Mouse (Mus musculus) myocyte (in vitro differentiated cells): ENCODE results near the gene Sema3a.

Experiments
- CEBPB ChIP-seq: IDR thresholded peaks from 2 replicates; pipeline ENCODE4 v1.6.1; 2011; ENCODE audit warnings: mild to moderate bottlenecking, moderate library complexity; ENCODE audit not compliant: poor library complexity, insufficient read depth, severe bottlenecking
- MAX ChIP-seq: IDR thresholded peaks from one replicate; pipeline ENCODE4 v1.6.1; 2011; ENCODE audit warnings: low read depth, mild to moderate bottlenecking, control low read depth
- POLR2A ChIP-seq: IDR thresholded peaks from one replicate; pipeline ENCODE4 v1.6.1; 2011; ENCODE audit warnings: low read depth, mild to moderate bottlenecking, control low read depth, moderate library complexity; ENCODE audit not compliant: insufficient read length
- POLR2AphosphoS2 ChIP-seq: IDR thresholded peaks from one replicate; pipeline ENCODE4 v1.6.1; 2011; ENCODE audit warnings: low read depth, control low read depth; ENCODE audit not compliant: insufficient read length
- REST ChIP-seq: IDR thresholded peaks from one replicate; pipeline ENCODE4 v1.6.1; 2011; ENCODE audit warnings: mild to moderate bottlenecking, control low read depth, moderate library complexity; ENCODE audit not compliant: insufficient read depth, insufficient read length
- TCF12 ChIP-seq: IDR thresholded peaks from one replicate; pipeline ENCODE4 v1.6.1; 2011; ENCODE audit warnings: mild to moderate bottlenecking, control low read depth; ENCODE audit not compliant: poor library complexity, insufficient read depth, severe bottlenecking
- TCF3 ChIP-seq: IDR thresholded peaks from one replicate; pipeline ENCODE4 v1.6.1; 2011; ENCODE audit warnings: low read depth, control low read depth; ENCODE audit not compliant: insufficient read length
- USF1 ChIP-seq: IDR thresholded peaks from one replicate; pipeline ENCODE4 v1.6.1; 2011; ENCODE audit warnings: low read depth, mild to moderate bottlenecking, control low read depth, moderate library complexity

DNA sequence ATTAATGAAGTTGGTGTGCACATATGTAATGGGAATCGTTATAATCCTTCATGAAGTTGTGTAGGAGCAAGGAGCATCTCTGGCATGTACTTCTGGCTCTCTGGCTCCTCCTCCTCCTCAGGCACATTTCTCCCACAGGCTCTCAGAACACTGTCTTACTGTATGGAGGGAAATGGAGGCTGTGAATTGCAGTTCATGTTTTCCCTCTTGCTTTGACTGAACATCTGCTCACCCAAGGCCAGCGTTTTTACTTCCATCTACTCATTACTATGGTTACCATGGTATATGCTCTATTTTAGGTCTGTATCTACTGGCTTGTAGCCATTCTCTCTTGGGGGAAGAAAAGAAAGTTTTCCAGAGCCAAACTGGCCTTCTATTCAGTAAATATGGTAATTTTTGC lies 137.9 kb downstream of the Sema3a start:
- no peak for TF ChIP-seq POLR2AphosphoS2
- TF ChIP-seq TCF12, result no peak
- TF ChIP-seq POLR2A, result no peak
- no peak for TF ChIP-seq MAX
- TF ChIP-seq USF1, result no peak
- TF ChIP-seq TCF3, result no peak
- TF ChIP-seq REST, result no peak
- no peak for TF ChIP-seq CEBPB
